Mouse (Mus musculus) olfactory bulb, adult 2 months (tissue): Measurements from ENCODE around the gene Idh2. TPM values are rescaled to one million over a fixed set of nuclear protein-coding genes. Genes with fewer than 3 reads are reported as not detected.

Experiments
- H3K27ac ChIP-seq: fragments of 200-500 bp; 2 replicates; pipeline ENCODE4 v1.5.1; 2012; ENCODE audit warnings: low read depth, low read length; ENCODE audit not compliant: insufficient read depth
- H3K4me1 ChIP-seq: fragments of 200-500 bp; 2 replicates; pipeline ENCODE4 v1.6.1; 2012; ENCODE audit warnings: low read length; ENCODE audit not compliant: control insufficient read depth, insufficient read depth
- H3K4me3 ChIP-seq: fragments of 200-500 bp; 2 replicates; pipeline ENCODE4 v1.5.1; 2012; ENCODE audit warnings: mild to moderate bottlenecking, low read depth, low read length, moderate library complexity; ENCODE audit not compliant: insufficient read depth
- CTCF ChIP-seq: fragments of 200-500 bp; IDR thresholded peaks from 2 replicates; pipeline ENCODE4 v1.5.1; 2012; ENCODE audit warnings: low read depth, mild to moderate bottlenecking, low read length, moderate library complexity; ENCODE audit not compliant: insufficient read depth
- POLR2A ChIP-seq: fragments of 200-500 bp; IDR thresholded peaks from 2 replicates; pipeline ENCODE4 v1.6.1; 2012; ENCODE audit warnings: mild to moderate bottlenecking, low read depth, low read length, moderate library complexity; ENCODE audit not compliant: insufficient read depth
- WGBS: fragments of 180-500 bp; shearing (Covaris S2); methylation state at CpG from one replicate; pipeline ENCODE4 v1.1.7; 2018; 5-methylcytosine and 5-hydroxymethylcytosine counted together
- polyA plus RNA-seq: library from polyadenylated mRNA; stranded (reverse); fragments of >200 nt; gene quantifications from 2 replicates; pipeline ENCODE4 v1.2.4, GENCODE M21; 2012; ENCODE audit warnings: low replicate concordance; ENCODE audit not compliant: missing spikeins, insufficient read depth, insufficient read length

The Idh2 gene
- polyA plus RNA-seq, 1 experiment = not detected

- Histone ChIP-seq H3K4me1 (peaks cover 16% of the 10 kb centered on the region), H3K4me3 (no peak overlapping the region), H3K27ac (no peak overlapping the region)
- TF ChIP-seq CTCF = no peak
- TF ChIP-seq POLR2A = no peak
- 53% methylated on average over 9 of the region's 9 CpGs for WGBS
These were observed 3.8 kb downstream of the Idh2 start for GRCm38 (mm10) chr7:80111066-80112045.

DNA sequence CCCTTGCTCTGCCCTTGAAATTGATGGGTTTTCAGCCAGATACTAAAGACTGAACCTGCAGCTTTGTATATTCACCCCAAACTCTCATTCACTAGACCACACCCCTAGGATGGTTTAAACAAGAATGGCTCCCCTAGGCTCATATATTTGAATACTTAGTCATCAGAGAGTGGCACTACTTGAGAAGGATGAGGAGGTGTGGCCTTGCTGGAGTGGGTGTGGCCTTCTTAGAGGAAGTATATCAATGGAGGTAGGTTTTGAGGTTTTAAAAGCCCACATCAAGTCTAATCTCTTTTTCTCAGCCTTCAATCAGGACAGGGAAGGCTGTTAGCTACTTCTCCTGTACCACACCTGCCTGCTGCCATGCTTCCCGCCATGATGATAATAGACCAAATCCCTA, 8.8 kb downstream of the Idh2 start:
- 90% methylated on average over 1 of the region's 1 CpGs for WGBS
- no peak overlapping the region for H3K4me3 ChIP-seq
- no peak for TF ChIP-seq POLR2A
- no peak for TF ChIP-seq CTCF

DNA sequence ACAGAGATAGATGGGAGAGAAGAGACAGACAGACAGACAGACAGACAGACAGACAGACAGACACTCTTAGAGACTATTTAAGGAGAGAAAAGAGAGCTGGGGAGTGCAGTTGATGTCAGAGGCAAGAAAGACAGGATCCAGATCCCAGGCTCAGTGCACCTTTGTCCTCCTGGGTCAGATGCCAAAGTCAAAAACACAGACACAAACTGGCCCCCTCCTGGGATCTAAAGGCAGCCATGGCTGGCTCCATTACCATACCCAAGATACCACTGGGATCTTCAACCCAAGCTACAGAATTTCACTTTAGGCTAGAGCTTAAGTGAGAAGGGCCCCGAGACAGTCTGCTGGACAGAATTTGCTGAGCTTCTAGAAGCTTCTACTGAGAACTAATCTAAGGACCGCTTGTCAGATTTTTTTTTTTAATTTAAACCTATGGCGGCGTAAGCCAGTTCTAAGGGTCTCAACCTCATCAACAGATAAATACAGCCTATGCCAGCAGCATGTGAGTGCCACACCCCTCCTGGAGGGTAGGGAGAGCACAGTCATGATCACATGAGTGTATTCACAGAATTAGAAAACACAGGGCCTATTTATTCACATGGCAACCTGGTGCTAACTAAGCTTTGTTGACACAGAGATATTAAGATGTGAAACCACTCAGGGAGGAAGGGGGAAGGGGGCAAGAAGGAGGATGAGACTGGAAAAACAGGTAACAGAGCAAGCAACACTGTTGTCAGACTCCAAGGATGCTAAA, 9.4 kb downstream of the Idh2 start:
- Histone ChIP-seq H3K4me3 (no peak overlapping the region), H3K4me1 (0 out of 2 replicates have a peak, but pooled peaks cover 3% of the 10 kb centered on the region), H3K27ac (no peak overlapping the region)
- no peak for TF ChIP-seq POLR2A
- 79% methylated on average over 4 of the region's 4 CpGs for WGBS

More for the DNA sequence above, 8.8 kb downstream of the Idh2 start:
- Histone ChIP-seq H3K4me1 (0 out of 2 replicates have a peak, but pooled peaks cover 3% of the 10 kb centered on the region), H3K27ac (no peak overlapping the region)

DNA sequence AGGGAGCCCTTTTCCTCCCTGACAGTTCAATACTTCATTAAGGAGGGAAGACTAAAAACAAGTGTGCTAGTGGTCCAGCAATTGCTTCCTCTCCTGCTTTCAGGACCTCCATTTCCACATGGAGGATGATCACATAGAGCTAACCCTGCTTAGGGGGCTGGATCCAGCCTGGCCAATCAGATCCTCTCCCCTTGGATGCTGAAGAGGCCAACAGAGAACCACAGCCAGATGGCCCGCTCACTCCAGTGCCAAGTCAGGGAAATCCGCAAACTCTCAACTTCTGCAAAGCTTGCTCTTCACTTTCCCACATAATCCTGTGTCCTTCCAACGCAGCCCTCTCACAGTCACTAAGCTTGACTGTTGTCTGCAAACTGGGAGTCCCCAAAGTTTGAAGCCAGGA, 11.9 kb downstream of the Idh2 start:
- Histone ChIP-seq H3K4me1 (0 out of 2 replicates have a peak, but pooled peaks cover 3% of the 10 kb centered on the region), H3K27ac (no peak overlapping the region), H3K4me3 (no peak overlapping the region)
- TF ChIP-seq POLR2A = no peak
- TF ChIP-seq CTCF = no peak
- WGBS = 65% methylated on average over 3 of the region's 3 CpGs

- H3K27ac ChIP-seq = no peak overlapping the region
- 94% methylated on average over 13 of the region's 13 CpGs for WGBS
These were observed 16.7 kb downstream of the Idh2 start for GRCm38 (mm10) chr7:80098389-80098976.

GRCm38 (mm10) chr7:80095598-80096309, 19.4 kb downstream of the Idh2 start:
- TF ChIP-seq POLR2A = no peak
- no peak for TF ChIP-seq CTCF

More at GRCm38 (mm10) chr7:80098389-80098976, 16.7 kb downstream of the Idh2 start:
- H3K4me1 ChIP-seq = peaks cover 19% of the 10 kb centered on the region
- no peak overlapping the region for H3K4me3 ChIP-seq
- TF ChIP-seq CTCF = no peak
- TF ChIP-seq POLR2A = no peak

GRCm38 (mm10) chr7:80094481-80094880, 20.7 kb downstream of the Idh2 start:
- 37% methylated on average over 5 of the region's 5 CpGs for WGBS
- no peak overlapping the region for H3K27ac ChIP-seq

More at GRCm38 (mm10) chr7:80095598-80096309, 19.4 kb downstream of the Idh2 start:
- 94% methylated on average over 20 of the region's 20 CpGs for WGBS
- H3K27ac ChIP-seq = no peak overlapping the region
- no peak overlapping the region for H3K4me3 ChIP-seq
- H3K4me1 ChIP-seq = peaks cover 38% of the 10 kb centered on the region

DNA sequence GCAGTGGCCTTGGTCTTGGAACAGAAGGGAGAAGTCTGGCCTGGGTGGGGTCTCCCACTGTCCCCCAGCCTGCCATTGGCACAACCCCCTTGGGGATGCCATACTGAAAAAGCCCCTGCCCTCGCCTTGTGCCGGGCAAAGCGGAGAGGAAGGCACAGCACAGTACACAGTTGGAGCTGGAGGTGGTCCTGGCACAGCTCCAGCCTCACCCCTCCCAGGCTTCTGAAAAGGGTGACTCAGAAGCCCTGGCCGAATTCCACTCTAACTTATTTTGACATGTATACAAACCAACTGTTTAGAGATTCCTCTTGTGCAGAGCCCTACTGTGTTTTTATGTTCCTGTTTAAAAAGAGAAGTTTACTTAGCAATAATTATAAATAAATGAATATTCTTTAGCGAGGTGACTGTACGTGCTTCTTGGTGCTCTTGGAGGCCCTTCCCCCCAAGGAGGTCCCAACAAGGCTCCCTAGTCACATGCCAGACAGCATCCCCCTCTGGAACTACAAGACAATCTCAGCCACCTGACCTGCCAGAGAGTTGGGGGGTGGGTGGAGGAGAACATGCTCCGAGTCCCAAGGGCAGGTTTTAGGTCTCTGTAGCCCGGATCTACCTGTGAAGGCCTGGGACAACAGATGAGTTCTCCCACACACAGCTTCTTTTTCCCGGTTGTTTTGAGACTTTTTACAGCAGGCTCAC, 22.7 kb downstream of the Idh2 start:
- TF ChIP-seq CTCF (no peak), POLR2A (no peak)
- WGBS = 22% methylated on average over 9 of the region's 9 CpGs
- Histone ChIP-seq H3K27ac (peak overlapping the region; percentile 74), H3K4me3 (no peak overlapping the region), H3K4me1 (peaks cover 41% of the 10 kb centered on the region)

More at GRCm38 (mm10) chr7:80094481-80094880, 20.7 kb downstream of the Idh2 start:
- no peak for TF ChIP-seq POLR2A
- no peak for TF ChIP-seq CTCF
- Histone ChIP-seq H3K4me3 (no peak overlapping the region), H3K4me1 (peaks cover 41% of the 10 kb centered on the region)

GRCm38 (mm10) chr7:80091866-80092210, 23.4 kb downstream of the Idh2 start:
- no peak for TF ChIP-seq POLR2A
- no peak for TF ChIP-seq CTCF
- H3K4me1 ChIP-seq = peaks cover 41% of the 10 kb centered on the region
- 69% methylated on average over 4 of the region's 4 CpGs for WGBS
- H3K4me3 ChIP-seq = no peak overlapping the region
- peak overlapping the region; percentile 74 for H3K27ac ChIP-seq
